Mouse (Mus musculus) large intestine, adult 2 months (tissue): ENCODE results near the gene Mrgbp. TPM values are rescaled to one million over a fixed set of nuclear protein-coding genes. Genes with fewer than 3 reads are reported as not detected.

Experiments
- DNase-seq: peaks from one replicate; pipeline ENCODE4 v3.0.0-alpha.2; 2012; ENCODE audit warnings: low read depth, low spot score
- WGBS: fragments of 180-500 bp; shearing (Covaris S2); methylation state at CpG from one replicate; pipeline ENCODE4 v1.1.7; 2018; 5-methylcytosine and 5-hydroxymethylcytosine counted together
- polyA plus RNA-seq: library from polyadenylated mRNA; depleted of rRNA; stranded (reverse); fragments of >200 nt; gene quantifications from 2 replicates; pipeline ENCODE4 v1.2.3, GENCODE M21; 2012; rRNA removed

The Mrgbp gene
- 17.7 and 19.0 TPM in 2 replicates for polyA plus RNA-seq

- peak; percentile 73 for DNase-seq
- 17% methylated on average over 3 of the region's 3 CpGs for WGBS
Observed at GRCm38 (mm10) chr2:180581002-180581401, at the start of gene Mrgbp. Mrgbp (plus strand) TSS chr2:180581304.

- 51% methylated on average over 7 of the region's 7 CpGs for WGBS
- DNase-seq, result no peak
Observed at GRCm38 (mm10) chr2:180531671-180532385, 49.3 kb upstream of the Mrgbp start.

GRCm38 (mm10) chr2:180532386-180532995 lies 48.6 kb upstream of the Mrgbp start:
- no peak for DNase-seq
- 35% methylated on average over 6 of the region's 6 CpGs for WGBS

GRCm38 (mm10) chr2:180533237-180533636 lies 47.9 kb upstream of the Mrgbp start:
- 61% methylated on average over 4 of the region's 4 CpGs for WGBS

GRCm38 (mm10) chr2:180543675-180544074 lies 37.4 kb upstream of the Mrgbp start:
- DNase-seq, result no peak
- 78% methylated on average over 2 of the region's 2 CpGs for WGBS

More at GRCm38 (mm10) chr2:180533237-180533636, 47.9 kb upstream of the Mrgbp start:
- DNase-seq, result no peak

GRCm38 (mm10) chr2:180545046-180545445 lies 36.1 kb upstream of the Mrgbp start:
- DNase-seq, result no peak
- 76% methylated on average over 18 of the region's 18 CpGs for WGBS

GRCm38 (mm10) chr2:180547384-180548106 lies 33.6 kb upstream of the Mrgbp start:
- WGBS, result 14% methylated on average over 8 of the region's 8 CpGs
- no peak for DNase-seq

GRCm38 (mm10) chr2:180552340-180552739 lies 28.8 kb upstream of the Mrgbp start:
- WGBS, result 50% methylated on average over 3 of the region's 3 CpGs
- no peak for DNase-seq

- WGBS, result 55% methylated on average over 3 of the region's 3 CpGs
- no peak for DNase-seq
Observed at GRCm38 (mm10) chr2:180555219-180555618, 25.9 kb upstream of the Mrgbp start.

GRCm38 (mm10) chr2:180556470-180556869 lies 24.6 kb upstream of the Mrgbp start:
- WGBS, result 77% methylated on average over 3 of the region's 3 CpGs
- no peak for DNase-seq

GRCm38 (mm10) chr2:180560245-180560644 lies 20.9 kb upstream of the Mrgbp start:
- WGBS, result 61% methylated on average over 5 of the region's 5 CpGs
- DNase-seq, result no peak

GRCm38 (mm10) chr2:180562146-180562545 lies 19.0 kb upstream of the Mrgbp start:
- 31% methylated on average over 5 of the region's 5 CpGs for WGBS
- DNase-seq, result no peak

GRCm38 (mm10) chr2:180563296-180563695 lies 17.8 kb upstream of the Mrgbp start:
- no peak for DNase-seq
- WGBS, result 59% methylated on average over 6 of the region's 6 CpGs

GRCm38 (mm10) chr2:180563841-180564240 lies 17.3 kb upstream of the Mrgbp start:
- no peak for DNase-seq
- WGBS, result 46% methylated on average over 5 of the region's 5 CpGs

- peak; percentile 50 for DNase-seq
- WGBS, result 33% methylated on average over 13 of the region's 13 CpGs
Observed at GRCm38 (mm10) chr2:180566240-180566913, 14.7 kb upstream of the Mrgbp start.

GRCm38 (mm10) chr2:180569028-180569643 lies 12.0 kb upstream of the Mrgbp start:
- WGBS, result 8% methylated on average over 3 of the region's 3 CpGs
- DNase-seq, result no peak

- DNase-seq, result no peak
- WGBS, result 46% methylated on average over 4 of the region's 4 CpGs
Observed at GRCm38 (mm10) chr2:180576482-180576881, 4.6 kb upstream of the Mrgbp start.

GRCm38 (mm10) chr2:180578686-180579085 lies 2.4 kb upstream of the Mrgbp start:
- WGBS, result under 1% methylated on average over 3 of the region's 3 CpGs
- DNase-seq, result peak; percentile 47

GRCm38 (mm10) chr2:180582481-180583153 lies 1.5 kb downstream of the Mrgbp start:
- WGBS, result under 1% methylated on average over 57 of the region's 57 CpGs
- DNase-seq, result peak; percentile 89
